Mouse (Mus musculus) left cerebral cortex, adult 8-10 months (tissue): ENCODE data around the gene Tmem175. TPM values are rescaled to one million over a fixed set of nuclear protein-coding genes. Genes with fewer than 3 reads are reported as not detected.

ENCODE experiments used
- DNase-seq, 2 experiments: peaks; one replicate each; pipeline ENCODE4 v3.0.0; 2022; ENCODE audit warnings: low spot score in 2 of 2
- total RNA-seq, 4 experiments: library from RNA; stranded (reverse); gene quantifications; 2 replicates each; pipeline ENCODE4 v1.2.4; 2022

Tmem175 gene
- total RNA-seq, 4 experiments from 2014 or later, result 37.1 to 43.1 (median 39.5) TPM

DNA sequence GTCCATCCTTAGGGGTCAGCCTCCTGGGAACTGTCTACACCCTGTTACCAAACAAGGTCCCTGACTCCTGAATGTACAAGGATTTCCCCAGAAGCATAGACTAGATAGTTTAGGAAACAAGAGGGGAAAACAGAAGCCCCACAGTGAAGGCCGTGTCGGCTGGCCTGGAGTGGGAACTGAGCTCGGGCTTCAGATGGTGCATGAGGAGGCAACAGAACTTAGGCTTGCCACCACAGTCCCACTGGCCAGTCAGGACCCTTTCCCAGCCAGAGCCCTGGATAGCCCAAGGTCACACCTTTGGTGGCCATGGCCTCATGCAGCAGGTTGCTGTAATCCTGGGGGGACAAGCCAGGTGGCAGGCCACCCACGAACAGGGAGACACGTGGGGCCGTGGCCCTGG is 23.8 kb downstream of the Tmem175 start:
- no peak for DNase-seq

DNA sequence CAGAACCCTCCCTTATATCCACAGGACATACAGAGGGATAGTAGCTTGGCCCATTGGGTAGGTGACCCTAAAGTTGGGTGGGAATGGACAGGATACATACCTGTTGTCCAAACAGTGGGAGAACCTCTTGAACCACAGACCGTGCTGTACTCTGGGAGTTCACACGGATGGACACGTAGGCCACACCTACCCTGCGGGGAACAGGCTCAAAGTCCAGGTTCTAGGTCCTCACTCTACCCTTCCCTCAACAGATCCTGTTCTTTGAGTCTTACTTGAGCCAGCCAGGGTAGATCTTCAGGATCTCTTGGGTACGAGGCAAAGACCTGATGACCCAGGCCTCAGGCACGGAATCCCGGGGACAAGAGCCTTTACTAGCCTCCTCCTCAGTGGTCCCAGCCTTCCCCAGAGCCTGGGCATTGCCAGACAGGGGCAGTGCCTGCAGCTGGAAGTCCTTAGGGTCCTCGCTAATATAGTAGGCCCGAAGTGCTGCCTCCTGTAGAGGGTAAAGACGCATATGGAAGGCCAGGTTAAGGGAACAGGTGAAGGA is 24.9 kb downstream of the Tmem175 start:
- DNase-seq, result no peak

- no peak for DNase-seq
These were observed 25.8 kb downstream of the Tmem175 start for GRCm38 (mm10) chr5:108655381-108655780.

DNA sequence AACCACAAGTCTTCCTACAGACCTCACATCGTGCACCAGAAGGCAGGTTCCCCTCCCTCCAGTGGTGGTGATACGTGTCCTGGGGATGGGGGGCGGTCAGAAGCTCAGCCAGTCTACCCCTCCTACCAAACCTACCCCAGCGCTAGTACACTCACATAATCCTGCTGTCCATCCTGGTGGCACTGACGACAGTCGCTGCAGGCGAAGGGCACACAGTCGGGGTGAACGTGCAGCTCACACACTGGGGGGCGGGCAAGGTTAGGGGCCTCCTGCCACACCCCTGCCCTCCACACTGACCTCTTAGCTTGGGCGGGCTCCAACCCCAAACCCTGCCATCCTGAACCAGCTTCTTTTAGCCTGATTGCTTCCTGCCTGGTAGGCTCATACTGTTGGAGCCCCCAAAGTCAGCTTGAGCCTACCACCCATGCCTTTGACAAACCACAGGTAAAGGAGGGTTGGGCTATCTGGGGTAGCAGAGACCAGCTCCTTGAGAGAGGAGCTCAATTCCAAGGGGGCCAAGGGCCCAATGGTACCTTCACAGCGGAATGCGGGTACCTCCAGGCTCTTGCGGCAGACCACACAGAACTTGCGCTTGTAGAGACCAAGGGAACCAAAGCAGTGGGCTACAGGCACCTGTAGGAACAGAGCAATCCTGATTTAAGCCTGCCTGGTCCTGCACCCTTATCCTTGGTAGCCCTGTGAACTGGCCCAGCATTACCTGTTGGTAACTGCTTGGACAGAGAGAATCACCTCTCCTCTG is 26.5 kb downstream of the Tmem175 start:
- no peak for DNase-seq

GRCm38 (mm10) chr5:108657406-108657805 is 27.8 kb downstream of the Tmem175 start:
- DNase-seq, result no peak

GRCm38 (mm10) chr5:108658611-108659010 is 29.0 kb downstream of the Tmem175 start:
- no peak for DNase-seq

DNA sequence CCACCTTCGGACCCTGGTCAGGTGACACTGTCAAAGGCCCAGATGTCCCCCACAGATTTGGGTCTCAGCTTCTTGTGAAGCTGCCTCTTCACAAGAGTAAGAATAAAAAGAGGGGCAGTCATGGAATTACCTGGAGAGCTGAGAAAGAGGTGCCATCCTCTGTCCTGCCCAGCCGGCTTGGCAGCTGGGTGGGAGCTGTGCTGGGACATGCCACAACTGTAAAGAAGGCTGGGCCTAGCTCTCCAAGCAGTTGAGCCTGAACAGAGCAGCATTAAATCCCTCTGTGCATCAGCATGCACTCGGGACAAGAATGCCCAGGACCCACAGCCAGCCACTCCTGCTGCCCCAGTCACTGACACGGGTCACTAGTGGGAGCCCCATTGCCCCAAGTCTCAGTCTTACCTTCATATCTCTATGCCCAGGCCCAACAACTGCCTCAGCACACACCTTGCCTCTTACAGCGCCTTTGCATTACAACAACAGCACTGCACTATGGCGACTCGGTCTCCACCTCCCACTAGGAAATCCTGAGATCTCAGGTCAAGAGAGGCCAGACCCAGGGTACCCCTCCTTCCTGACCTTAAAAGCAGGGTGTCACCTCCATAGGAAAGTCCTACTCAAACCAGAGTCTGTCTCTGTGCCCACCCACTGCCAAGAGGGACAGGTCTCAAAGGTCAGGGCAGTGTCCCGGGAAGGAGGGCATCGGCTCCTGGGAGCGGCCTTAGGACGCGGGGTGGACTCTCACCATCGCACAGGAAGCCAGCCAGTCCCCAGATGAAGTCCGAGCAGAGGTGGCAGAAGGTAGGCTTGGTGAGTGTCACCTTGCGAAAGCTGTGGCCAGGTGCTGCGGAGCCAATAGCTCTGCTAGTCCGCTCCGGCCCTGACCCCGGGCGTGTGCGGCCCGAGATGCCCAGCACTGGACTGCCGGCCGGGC is 30.4 kb downstream of the Tmem175 start, which contains the start of gene Idua:
Idua (plus strand) TSS at position 634 of the 934 bp plus-strand sequence.
- DNase-seq, result no peak

DNA sequence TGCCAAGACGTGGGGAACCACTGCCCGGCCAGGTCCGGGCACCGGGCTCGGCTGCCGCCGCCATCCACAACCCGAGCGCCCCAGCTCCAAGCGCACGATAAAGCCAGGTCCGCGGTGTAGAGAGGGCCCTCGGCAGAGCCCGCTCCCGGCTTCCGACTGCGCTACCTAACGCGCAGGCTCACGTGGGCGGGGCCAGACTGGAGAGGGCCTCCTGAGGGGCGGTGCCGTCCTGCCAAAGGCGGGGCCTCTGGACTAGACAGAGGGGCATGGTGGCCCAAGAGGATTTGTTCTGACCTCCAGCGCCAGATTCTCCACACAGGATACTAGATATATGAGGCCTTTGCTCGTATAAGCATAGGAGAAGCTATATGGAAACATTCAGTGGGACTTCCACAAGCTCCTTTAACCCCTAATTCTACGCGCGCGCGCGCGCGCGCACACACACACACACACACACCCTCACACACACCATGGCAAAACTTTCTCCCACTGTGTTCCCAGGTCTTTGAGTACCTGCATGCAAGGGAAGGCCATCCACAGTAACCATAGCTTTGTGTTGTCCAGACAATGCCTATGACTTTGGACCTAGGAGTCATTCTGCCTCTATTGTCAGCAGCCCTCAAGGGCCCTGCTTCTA is 31.2 kb downstream of the Tmem175 start:
- peak; percentile 80 to 90 for DNase-seq

GRCm38 (mm10) chr5:108662772-108663171 is 33.2 kb downstream of the Tmem175 start:
- DNase-seq, result no peak

GRCm38 (mm10) chr5:108665066-108665465 is 35.5 kb downstream of the Tmem175 start:
- no peak for DNase-seq

DNA sequence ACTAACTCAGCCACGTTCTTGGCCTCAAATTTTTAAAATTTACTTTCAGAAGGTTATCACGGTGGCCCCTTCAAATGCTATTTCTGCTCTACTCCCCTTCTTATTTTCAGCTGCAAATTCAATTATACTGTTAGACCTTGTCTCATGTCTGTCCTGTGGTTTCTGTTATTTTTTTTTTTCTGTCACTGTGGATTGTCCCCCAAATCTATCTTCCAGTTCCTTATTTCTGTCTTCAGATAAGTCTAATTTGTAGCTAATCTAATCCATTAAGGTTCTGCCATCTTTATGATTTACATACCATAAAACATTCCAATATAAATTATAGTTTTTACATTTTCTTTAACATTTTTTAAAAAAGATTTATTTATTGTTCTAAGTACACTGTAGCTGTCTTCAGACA is 37.8 kb downstream of the Tmem175 start:
- DNase-seq, result no peak

- DNase-seq, result no peak
These were observed 38.9 kb downstream of the Tmem175 start for GRCm38 (mm10) chr5:108668387-108668932.

- DNase-seq, result peak; percentile 88 to 90
These were observed 39.7 kb downstream of the Tmem175 start, which contains the start of gene Dgkq for GRCm38 (mm10) chr5:108668977-108669936. TSS of gene Dgkq (minus strand) at chr5:108669672.

DNA sequence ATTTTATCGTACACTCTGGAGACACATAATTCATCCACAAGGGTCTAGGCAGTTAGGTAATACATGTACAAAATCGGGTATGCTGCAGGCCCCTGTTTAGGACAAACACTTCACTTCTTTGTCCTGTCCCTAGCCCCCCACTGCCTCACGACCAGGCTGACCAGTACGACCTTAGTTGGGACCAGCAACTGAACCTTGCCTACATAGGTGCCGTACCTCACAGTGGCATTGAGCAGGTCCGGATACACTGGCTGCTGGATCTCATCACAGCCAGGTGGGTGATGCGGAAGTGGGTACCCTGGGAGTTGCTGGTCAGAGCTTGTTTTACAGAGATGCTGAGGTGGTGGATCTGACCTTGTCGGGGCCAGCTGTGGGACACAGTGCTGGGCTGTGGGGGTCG is 40.4 kb downstream of the Tmem175 start:
- DNase-seq, result no peak

GRCm38 (mm10) chr5:108670785-108671184 is 41.2 kb downstream of the Tmem175 start:
- no peak for DNase-seq

- no peak for DNase-seq
These were observed 42.2 kb downstream of the Tmem175 start for GRCm38 (mm10) chr5:108671757-108672156.

DNA sequence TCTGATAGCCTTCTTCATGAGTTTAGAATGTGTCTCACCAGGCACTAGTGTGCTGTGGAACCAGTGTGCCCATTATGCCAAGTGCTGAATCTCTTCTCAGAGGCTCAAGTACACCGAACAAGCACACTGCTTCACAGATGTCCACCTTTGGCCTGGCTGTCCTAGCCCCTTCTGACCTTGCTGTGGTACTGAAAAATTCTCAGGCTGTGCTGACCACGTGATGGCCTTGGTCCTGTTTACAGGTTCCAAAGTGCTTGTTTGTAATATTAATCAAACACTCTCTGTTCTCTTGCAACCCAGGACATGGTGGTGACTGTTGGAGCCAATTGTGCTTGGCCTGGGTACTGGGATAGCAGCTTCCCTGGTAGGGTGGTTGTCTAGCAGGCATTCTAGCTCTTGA is 45.1 kb downstream of the Tmem175 start:
- DNase-seq, result no peak

DNA sequence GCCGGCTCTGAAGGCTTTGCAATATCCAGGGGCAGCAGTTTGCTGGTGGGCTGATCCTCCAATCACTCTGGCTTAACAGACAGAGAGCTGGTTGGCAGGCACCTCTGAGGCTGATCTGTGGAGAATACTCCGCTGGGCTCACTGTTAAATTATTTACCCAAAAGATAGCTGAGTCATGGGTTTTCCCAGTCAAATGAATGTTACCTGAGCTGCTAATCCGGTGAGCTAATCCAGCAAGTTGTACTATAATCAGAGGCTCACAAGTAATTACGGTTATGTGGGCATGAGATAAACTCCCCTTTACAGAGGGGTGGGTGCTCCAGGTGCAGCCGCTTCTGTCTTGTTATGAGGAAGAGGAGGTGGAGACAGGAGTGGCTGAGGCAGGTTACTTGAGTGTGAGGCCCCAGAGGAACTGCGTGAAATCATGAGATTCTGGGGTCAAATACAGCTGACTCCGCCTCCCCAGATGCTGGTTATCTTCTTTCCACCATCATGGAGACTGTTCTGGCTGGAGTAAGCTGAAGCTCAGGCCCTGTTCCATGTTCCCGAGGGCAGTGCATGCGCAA is 45.8 kb downstream of the Tmem175 start, which contains the start of gene Slc26a1:
Slc26a1 (minus strand) TSS at position 319 of the 566 bp plus-strand sequence.
- DNase-seq, result no peak

DNA sequence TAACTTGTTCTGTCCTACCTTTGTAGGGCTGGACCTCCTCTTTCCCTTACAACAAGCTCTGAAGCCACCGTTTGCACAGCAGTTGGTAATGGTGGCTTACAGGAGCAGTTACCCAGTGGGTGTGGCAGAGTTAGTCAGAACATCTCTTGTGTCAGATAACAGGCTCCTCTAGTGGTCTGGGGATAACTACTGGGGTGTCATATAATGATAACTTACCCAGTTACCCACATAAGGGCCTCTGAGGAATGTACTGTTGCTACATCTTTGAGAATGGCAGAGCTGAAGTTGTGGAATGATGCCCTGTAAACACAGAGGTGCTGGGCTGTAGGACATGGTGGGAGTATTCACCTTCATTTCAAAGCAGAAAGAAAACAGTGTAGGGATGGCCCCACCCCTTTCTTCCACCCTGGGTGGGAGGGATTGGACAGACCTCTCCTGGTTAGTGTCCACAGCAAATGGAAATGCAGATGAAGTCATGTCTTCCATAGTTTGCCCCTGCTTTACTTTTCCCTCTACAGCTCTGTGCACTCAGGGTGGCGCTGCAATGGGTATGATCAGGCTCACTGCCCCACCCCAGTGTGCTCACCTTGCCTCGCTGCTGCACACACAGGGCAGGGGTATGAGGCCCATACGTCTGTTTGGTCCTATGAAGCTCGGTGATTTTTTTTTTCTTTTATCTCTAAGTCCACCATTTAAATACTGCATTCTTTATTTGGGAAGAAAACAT is 47.4 kb downstream of the Tmem175 start:
- no peak for DNase-seq
